Mouse (Mus musculus) heart, adult 8-10 months (tissue): Measurements from ENCODE around the gene Usp8. TPM values are rescaled to one million over a fixed set of nuclear protein-coding genes. Genes with fewer than 3 reads are reported as not detected.

ENCODE experiments used
- total RNA-seq, 4 experiments: library from RNA; stranded (reverse); gene quantifications; 2 replicates each; pipeline ENCODE4 v1.2.4; 2022

Gene Usp8
- total RNA-seq, 4 experiments from 2014 or later = 25.9 to 29.4 (median 27.3) TPM

Other genes with a start within 250 kb of the Usp8 start
- gene Atp8b4, start 206.7 kb upstream of the Usp8 start, total RNA-seq = under 1 TPM; 0.19 to 0.49 (median 0.33) TPM
- gene Slc27a2, start 154.9 kb upstream of the Usp8 start, total RNA-seq = under 1 TPM in 2 of 4 experiments, not detected in 2; 0.17 to 0.22 TPM
- gene Hdc, start 88.0 kb upstream of the Usp8 start, total RNA-seq = 1 to 10 TPM in 2 of 4 experiments, under 1 TPM in 2; 0.46 to 4.2 (median 1.2) TPM
- 10 to 100 TPM in 3 of 4 experiments, 1 to 10 TPM in 1; 9.6 to 17.7 (median 14.0) TPM for gene Gabpb1, start 31.0 kb upstream of the Usp8 start, total RNA-seq
- under 1 TPM in 1 of 4 experiments, not detected in 3; 0.35 TPM for gene Usp50, start 76.1 kb downstream of the Usp8 start, total RNA-seq
- gene Trpm7, start 168.9 kb downstream of the Usp8 start, total RNA-seq = 10 to 100 TPM; 22.3 to 30.7 (median 25.0) TPM
- gene Sppl2a, start 225.9 kb downstream of the Usp8 start, total RNA-seq = 10 to 100 TPM; 47.5 to 59.2 (median 53.3) TPM